In genomic region chr11:8715775-8716174, GRCm38 (mm10) we compare ENCODE assay signal across 12 mouse cellular contexts. TPM values are rescaled to one million over a fixed set of nuclear protein-coding genes. Genes with fewer than 3 reads are reported as not detected.
DNase-seq lines count a peak whose midpoint lies in the region; ATAC-seq and TF ChIP-seq lines count a peak whose summit lies in the region.
"Had no signal": no experiment of that assay in that cellular context is flagged by ENCODE, and none has a peak within 500 bp of the region (broad histone marks: within the 10 kb centered on the region; RNA-seq: fewer than 3 reads in every experiment).

No protein-coding gene starts in this region.

- H3K4me3 ChIP-seq in hindbrain, postnatal 0 days (ENCODE audit: low read length) = no peak overlapping the region
- no peak overlapping the region for H3K4me3 ChIP-seq in hindbrain, embryonic 12.5 days
- no peak overlapping the region for H3K4me3 ChIP-seq in liver, postnatal 0 days (ENCODE audit: low read depth, low read length)
- H3K4me3 ChIP-seq in liver, embryonic 12.5 days = no peak overlapping the region
- no peak overlapping the region for H3K4me3 ChIP-seq in neural tube, embryonic 12.5 days
- H3K4me3 ChIP-seq: liver, embryonic 15.5 days had no signal

- H3K9me3 ChIP-seq in hindbrain, postnatal 0 days (ENCODE audit: low read length) = no peaks in the 10 kb centered on the region
- H3K9me3 ChIP-seq in hindbrain, embryonic 12.5 days (replicated peaks) = no peaks in the 10 kb centered on the region
- H3K9me3 ChIP-seq in liver, postnatal 0 days (ENCODE audit: low read length) = no peaks in the 10 kb centered on the region
- H3K9me3 ChIP-seq in liver, embryonic 12.5 days (replicated peaks) = no peaks in the 10 kb centered on the region
- H3K9me3 ChIP-seq in neural tube, embryonic 12.5 days = no peaks in the 10 kb centered on the region
- H3K9me3 ChIP-seq: liver, embryonic 15.5 days had no signal

- no peak for TF ChIP-seq EP300 in liver, postnatal 0 days (IDR thresholded peaks at IDR 0.05; ENCODE audit: low read depth)

- no peaks in the 10 kb centered on the region for H3K27me3 ChIP-seq in hindbrain, postnatal 0 days (ENCODE audit: insufficient read depth, low read length)
- H3K27me3 ChIP-seq in hindbrain, embryonic 12.5 days = no peaks in the 10 kb centered on the region
- H3K27me3 ChIP-seq in liver, postnatal 0 days (ENCODE audit: insufficient read depth, low read length) = no peaks in the 10 kb centered on the region
- H3K27me3 ChIP-seq in liver, embryonic 12.5 days (replicated peaks) = no peaks in the 10 kb centered on the region
- H3K27me3 ChIP-seq in neural tube, embryonic 12.5 days (replicated peaks) = no peaks in the 10 kb centered on the region
- H3K27me3 ChIP-seq: liver, embryonic 15.5 days had no signal

- no peak overlapping the region for H3K9ac ChIP-seq in hindbrain, postnatal 0 days (replicated peaks; ENCODE audit: low read length)
- no peak overlapping the region for H3K9ac ChIP-seq in hindbrain, embryonic 12.5 days
- H3K9ac ChIP-seq in liver, postnatal 0 days (replicated peaks) = no peak overlapping the region
- H3K9ac ChIP-seq in liver, embryonic 12.5 days = no peak overlapping the region
- H3K9ac ChIP-seq in neural tube, embryonic 12.5 days = no peak overlapping the region
- H3K9ac ChIP-seq: liver, embryonic 15.5 days had no signal

- H3K4me1 ChIP-seq in hindbrain, postnatal 0 days (ENCODE audit: insufficient read depth, low read length) = no peaks in the 10 kb centered on the region
- no peaks in the 10 kb centered on the region for H3K4me1 ChIP-seq in hindbrain, embryonic 12.5 days
- no peaks in the 10 kb centered on the region for H3K4me1 ChIP-seq in liver, postnatal 0 days (ENCODE audit: insufficient read depth)
- no peaks in the 10 kb centered on the region for H3K4me1 ChIP-seq in liver, embryonic 12.5 days
- H3K4me1 ChIP-seq in neural tube, embryonic 12.5 days = no peaks in the 10 kb centered on the region
- H3K4me1 ChIP-seq: liver, embryonic 15.5 days had no signal

- no peak for TF ChIP-seq POLR2A in brain, embryonic 14.5 days (IDR thresholded peaks at IDR 0.05; ENCODE audit: borderline replicate concordance, extremely low read depth, insufficient read depth, insufficient read length, poor library complexity, severe bottlenecking)

- H3K4me2 ChIP-seq in hindbrain, postnatal 0 days (ENCODE audit: low read depth, low read length) = no peak overlapping the region
- no peak overlapping the region for H3K4me2 ChIP-seq in hindbrain, embryonic 12.5 days (replicated peaks)
- no peak overlapping the region for H3K4me2 ChIP-seq in liver, postnatal 0 days (ENCODE audit: low read depth, low read length)
- no peak overlapping the region for H3K4me2 ChIP-seq in liver, embryonic 12.5 days
- H3K4me2 ChIP-seq in neural tube, embryonic 12.5 days (replicated peaks) = no peak overlapping the region
- H3K4me2 ChIP-seq: liver, embryonic 15.5 days had no signal

- ATAC-seq in hindbrain, postnatal 0 days = peak; percentile 62; the same call in 1 of the 2 replicates
- no peak for ATAC-seq in hindbrain, embryonic 12.5 days (ENCODE audit: low FRiP score)
- no peak for ATAC-seq in liver, postnatal 0 days
- no peak for ATAC-seq in liver, embryonic 12.5 days
- 0 out of 2 replicates have a peak, but pooled peaks have one; percentile 34 for ATAC-seq in neural tube, embryonic 12.5 days (ENCODE audit: low FRiP score, low read depth)

- 41% methylated on average over 2 of the region's 2 CpGs for WGBS in hindbrain, postnatal 0 days
- whole genome bisulfite sequencing in hindbrain, embryonic 12.5 days = 58% methylated on average over 2 of the region's 2 CpGs
- WGBS in liver, postnatal 0 days (ENCODE audit: insufficient replicate concordance) = 67% methylated on average over 2 of the region's 2 CpGs
- WGBS in liver, embryonic 12.5 days (ENCODE audit: insufficient replicate concordance) = 56% methylated on average over 2 of the region's 2 CpGs
- 72% methylated on average over 2 of the region's 2 CpGs for WGBS in neural tube, embryonic 12.5 days

- TF ChIP-seq CTCF in hindbrain, postnatal 0 days (IDR thresholded peaks at IDR 0.05; ENCODE audit: low read depth) = no peak
- no peak for TF ChIP-seq CTCF in liver, postnatal 0 days (IDR thresholded peaks at IDR 0.05; ENCODE audit: low read depth)
- no peak for TF ChIP-seq CTCF in brain, embryonic 14.5 days (IDR thresholded peaks at IDR 0.05; ENCODE audit: borderline replicate concordance, extremely low read depth, insufficient read depth, insufficient read length)

- no peak overlapping the region for H3K27ac ChIP-seq in hindbrain, postnatal 0 days
- no peak overlapping the region for H3K27ac ChIP-seq in hindbrain, embryonic 12.5 days
- H3K27ac ChIP-seq in liver, postnatal 0 days (ENCODE audit: low read depth) = no peak overlapping the region
- H3K27ac ChIP-seq in liver, embryonic 12.5 days = no peak overlapping the region
- no peak overlapping the region for H3K27ac ChIP-seq in neural tube, embryonic 12.5 days
- H3K27ac ChIP-seq: liver, embryonic 15.5 days had no signal

- H3K36me3 ChIP-seq in hindbrain, postnatal 0 days (ENCODE audit: insufficient read depth, low read length) = no peaks in the 10 kb centered on the region
- H3K36me3 ChIP-seq in hindbrain, embryonic 12.5 days = no peaks in the 10 kb centered on the region
- no peaks in the 10 kb centered on the region for H3K36me3 ChIP-seq in liver, postnatal 0 days (replicated peaks; ENCODE audit: insufficient read depth, low read length)
- no peaks in the 10 kb centered on the region for H3K36me3 ChIP-seq in liver, embryonic 12.5 days
- H3K36me3 ChIP-seq in neural tube, embryonic 12.5 days = no peaks in the 10 kb centered on the region
- H3K36me3 ChIP-seq: liver, embryonic 15.5 days had no signal

- peak; percentile 10 for DNase-seq in hindbrain, postnatal 0 days (ENCODE audit: low spot score)
- DNase-seq in liver, postnatal 0 days = peak; percentile 5
- peak; percentile 14 for DNase-seq in brain, embryonic 14.5 days (ENCODE audit: low read depth)
- DNase-seq in layer of hippocampus, adult 8-10 months (ENCODE audit: low spot score in 2 of 2) = no peak
- DNase-seq: cerebellum, adult 9-11 months; gastrocnemius, postnatal 10 days; heart, postnatal 14 days; thymus, adult 18-20 months had no signal

RNA-seq across cellular contexts. Expression of gene Tns3, which starts 51.4 kb away (rescaled TPM):
- 59.0 and 63.6 TPM in 2 replicates for total RNA-seq in hindbrain, postnatal 0 days (2014; rRNA removed)
- polyA plus RNA-seq in hindbrain, postnatal 0 days (2015; fragmentation: Nextera tagmentation; extraction: Ambion mirVana) = 8.2 and 8.9 TPM in 2 replicates
- 15.9 and 16.8 TPM in 2 replicates for polyA plus RNA-seq in hindbrain, embryonic 12.5 days (2016; fragmentation: Nextera tagmentation; extraction: Ambion mirVana)
- 2.8 and 3.6 TPM in 2 replicates for polyA plus RNA-seq in liver, postnatal 0 days (2015; fragmentation: Nextera tagmentation; extraction: Ambion mirVana)
- 6.7 and 7.3 TPM in 2 replicates for polyA plus RNA-seq in liver, embryonic 12.5 days (2016; fragmentation: Nextera tagmentation; extraction: Ambion mirVana)
- 7.3 and 12.1 TPM in 2 replicates for polyA plus RNA-seq in brain, embryonic 14.5 days (2012; rRNA removed)
- 12.4 and 12.6 TPM in 2 replicates for polyA plus RNA-seq in neural tube, embryonic 12.5 days (2016; fragmentation: Nextera tagmentation; extraction: Ambion mirVana)
- total RNA-seq in layer of hippocampus, adult 8-10 months (2022) = 10 to 100 TPM; 50.9 to 62.2 (median 57.3) TPM

Comparison
In these comparisons a context has a peak if more than half of its experiments do, and no peak if none do; other contexts are left out.
1. ATAC-seq: peak in hindbrain, postnatal 0 days (single experiment) and neural tube, embryonic 12.5 days (single experiment); none in hindbrain, embryonic 12.5 days (single experiment), liver, postnatal 0 days (single experiment) and liver, embryonic 12.5 days (single experiment).
2. DNase-seq: peak in hindbrain, postnatal 0 days (single experiment), liver, postnatal 0 days (single experiment) and brain, embryonic 14.5 days (single experiment); none in layer of hippocampus, adult 8-10 months (0 of 2).